Mouse (Mus musculus) limb, embryonic 12.5 days (tissue): ENCODE results near the gene Hgd. TPM values are rescaled to one million over a fixed set of nuclear protein-coding genes. Genes with fewer than 3 reads are reported as not detected.
A peak's percentile ranks its signal among the peaks of the same experiment; 100 is the strongest.

Experiments
- ATAC-seq: fragments of 200-750 bp; cut with Nextera tagmentation; 2 replicates; pipeline ENCODE4 v1.8.0; 2017; ENCODE audit warnings: low read depth, moderate TSS enrichment; ENCODE audit not compliant: insufficient number of reproducible peaks, insufficient read depth, low FRiP score, low TSS enrichment
- H3K27ac ChIP-seq: fragments of 300-500 bp; sonication (generic); 2 replicates; pipeline ENCODE4 v1.5.1; 2016; ENCODE audit warnings: mild to moderate bottlenecking, moderate library complexity
- H3K27me3 ChIP-seq: fragments of 300-500 bp; sonication (generic); 2 replicates; pipeline ENCODE4 v1.6.1; 2016; ENCODE audit warnings: mild to moderate bottlenecking, moderate library complexity
- H3K36me3 ChIP-seq: fragments of 300-500 bp; sonication (generic); 2 replicates; pipeline ENCODE4 v1.6.1; 2016; ENCODE audit warnings: mild to moderate bottlenecking, moderate library complexity
- H3K4me1 ChIP-seq: fragments of 300-500 bp; sonication (generic); replicated peaks from 2 replicates; pipeline ENCODE4 v1.6.1; 2016
- H3K4me2 ChIP-seq: fragments of 300-500 bp; sonication (generic); 2 replicates; pipeline ENCODE4 v1.6.1; 2016; ENCODE audit warnings: mild to moderate bottlenecking, moderate library complexity
- H3K4me3 ChIP-seq: fragments of 300-500 bp; sonication (generic); replicated peaks from 2 replicates; pipeline ENCODE4 v1.5.1; 2016; ENCODE audit warnings: mild to moderate bottlenecking
- H3K9ac ChIP-seq: fragments of 300-500 bp; sonication (generic); replicated peaks from 2 replicates; pipeline ENCODE4 v1.6.1; 2016; ENCODE audit warnings: mild to moderate bottlenecking, moderate library complexity
- H3K9me3 ChIP-seq: fragments of 300-500 bp; sonication (generic); 2 replicates; pipeline ENCODE4 v1.6.1; 2016; ENCODE audit warnings: mild to moderate bottlenecking, moderate library complexity
- WGBS: fragments of 180-500 bp; shearing (Covaris S2); methylation state at CpG from one replicate; pipeline ENCODE4 v1.1.7; 2016; 5-methylcytosine and 5-hydroxymethylcytosine counted together
- polyA plus RNA-seq: library from polyadenylated mRNA; unstranded; fragments of >200 nt; fragmentation: Nextera tagmentation; extraction: Ambion mirVana; gene quantifications from 2 replicates; pipeline ENCODE4 v1.2.1, GENCODE M21; 2016

The Hgd gene
- polyA plus RNA-seq, 1 experiment from 2014 or later: 0.36 TPM

DNA sequence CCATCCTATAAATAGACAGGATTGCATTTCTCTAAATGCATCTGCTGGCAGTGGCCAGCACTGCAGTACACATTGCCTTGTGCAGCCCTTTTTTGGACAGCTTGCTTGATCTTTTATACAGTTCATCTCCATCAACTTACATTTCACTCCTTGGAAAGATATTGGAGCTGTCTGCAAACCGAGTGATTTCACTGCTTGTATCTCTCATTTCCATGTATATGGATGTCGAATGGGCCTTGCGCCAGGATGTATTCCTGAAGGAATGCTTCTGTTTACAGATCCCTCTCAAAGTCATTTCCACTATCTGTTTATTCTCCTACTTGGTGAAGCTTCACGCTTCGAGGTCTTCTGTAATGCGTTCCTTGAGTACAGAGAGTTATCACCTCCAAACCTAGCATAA is 24.3 kb downstream of the Hgd start:
- no peak overlapping the region for H3K4me3 ChIP-seq
- H3K9me3 ChIP-seq: no peaks in the 10 kb centered on the region
- H3K4me1 ChIP-seq: no peaks in the 10 kb centered on the region
- 93% methylated on average over 6 of the region's 6 CpGs for WGBS
- H3K36me3 ChIP-seq: no peaks in the 10 kb centered on the region
- H3K27ac ChIP-seq: no peak overlapping the region
- no peak overlapping the region for H3K4me2 ChIP-seq
- ATAC-seq: no peak
- H3K9ac ChIP-seq: no peak overlapping the region
- H3K27me3 ChIP-seq: no peaks in the 10 kb centered on the region

DNA sequence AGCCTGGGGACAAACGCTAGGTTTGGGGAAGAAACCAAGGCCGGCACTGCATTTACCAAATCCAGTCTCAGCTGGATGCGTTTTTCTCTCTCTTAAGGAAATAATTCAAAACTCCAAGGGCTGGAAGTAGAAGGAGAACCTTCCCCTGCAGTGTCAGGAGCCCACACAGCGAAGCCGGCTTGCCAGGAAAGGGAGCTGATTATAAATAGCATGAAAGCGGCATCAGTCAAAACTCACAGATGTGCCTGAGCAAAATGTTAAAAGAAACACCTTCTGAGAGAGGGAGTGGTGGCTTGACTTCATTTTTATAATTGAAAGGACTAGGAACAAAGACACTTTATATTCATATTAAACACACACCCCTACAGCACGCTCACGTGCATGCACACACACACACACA is 30.4 kb downstream of the Hgd start:
- 77% methylated on average over 8 of the region's 8 CpGs for WGBS

GRCm38 (mm10) chr16:37611072-37611471 is 31.1 kb downstream of the Hgd start:
- H3K27ac ChIP-seq: no peak overlapping the region
- no peak overlapping the region for H3K4me3 ChIP-seq
- H3K4me1 ChIP-seq: peaks cover 16% of the 10 kb centered on the region
- H3K4me2 ChIP-seq: no peak overlapping the region
- WGBS: 69% methylated on average over 7 of the region's 7 CpGs
- no peaks in the 10 kb centered on the region for H3K27me3 ChIP-seq
- H3K36me3 ChIP-seq: no peaks in the 10 kb centered on the region
- ATAC-seq: no peak
- no peak overlapping the region for H3K9ac ChIP-seq
- H3K9me3 ChIP-seq: no peaks in the 10 kb centered on the region

More for the DNA sequence above, 30.4 kb downstream of the Hgd start:
- H3K4me3 ChIP-seq: no peak overlapping the region
- H3K4me1 ChIP-seq: peaks cover 9% of the 10 kb centered on the region
- no peaks in the 10 kb centered on the region for H3K36me3 ChIP-seq
- no peak for ATAC-seq
- no peaks in the 10 kb centered on the region for H3K27me3 ChIP-seq
- no peak overlapping the region for H3K9ac ChIP-seq
- no peak overlapping the region for H3K4me2 ChIP-seq
- H3K9me3 ChIP-seq: no peaks in the 10 kb centered on the region
- no peak overlapping the region for H3K27ac ChIP-seq

- no peaks in the 10 kb centered on the region for H3K9me3 ChIP-seq
Measured at GRCm38 (mm10) chr16:37612013-37612412, 32.1 kb downstream of the Hgd start.

GRCm38 (mm10) chr16:37614540-37614939 is 34.6 kb downstream of the Hgd start:
- Histone ChIP-seq H3K27me3 (no peaks in the 10 kb centered on the region), H3K4me3 (no peak overlapping the region), H3K27ac (no peak overlapping the region), H3K9ac (no peak overlapping the region), H3K4me2 (no peak overlapping the region), H3K4me1 (peaks cover 33% of the 10 kb centered on the region), H3K36me3 (no peaks in the 10 kb centered on the region), H3K9me3 (no peaks in the 10 kb centered on the region)
- WGBS: 84% methylated on average over 9 of the region's 9 CpGs
- no peak for ATAC-seq

More at GRCm38 (mm10) chr16:37612013-37612412, 32.1 kb downstream of the Hgd start:
- no peaks in the 10 kb centered on the region for H3K36me3 ChIP-seq
- H3K4me1 ChIP-seq: peaks cover 19% of the 10 kb centered on the region
- no peak overlapping the region for H3K4me2 ChIP-seq
- 91% methylated on average over 5 of the region's 5 CpGs for WGBS
- H3K9ac ChIP-seq: no peak overlapping the region
- no peak overlapping the region for H3K27ac ChIP-seq
- H3K4me3 ChIP-seq: no peak overlapping the region
- H3K27me3 ChIP-seq: no peaks in the 10 kb centered on the region
- no peak for ATAC-seq

GRCm38 (mm10) chr16:37615429-37615828 is 35.5 kb downstream of the Hgd start:
- H3K9me3 ChIP-seq: no peaks in the 10 kb centered on the region
- H3K4me3 ChIP-seq: no peak overlapping the region
- H3K36me3 ChIP-seq: no peaks in the 10 kb centered on the region
- H3K4me1 ChIP-seq: peaks cover 33% of the 10 kb centered on the region
- no peak overlapping the region for H3K27ac ChIP-seq
- no peak overlapping the region; the same call in 1 of the 2 replicates for H3K9ac ChIP-seq
- WGBS: 28% methylated on average over 8 of the region's 8 CpGs
- 0 out of 2 replicates have a peak overlapping the region, but pooled peaks have one; percentile 19 for H3K4me2 ChIP-seq
- ATAC-seq: no peak
- no peaks in the 10 kb centered on the region for H3K27me3 ChIP-seq

DNA sequence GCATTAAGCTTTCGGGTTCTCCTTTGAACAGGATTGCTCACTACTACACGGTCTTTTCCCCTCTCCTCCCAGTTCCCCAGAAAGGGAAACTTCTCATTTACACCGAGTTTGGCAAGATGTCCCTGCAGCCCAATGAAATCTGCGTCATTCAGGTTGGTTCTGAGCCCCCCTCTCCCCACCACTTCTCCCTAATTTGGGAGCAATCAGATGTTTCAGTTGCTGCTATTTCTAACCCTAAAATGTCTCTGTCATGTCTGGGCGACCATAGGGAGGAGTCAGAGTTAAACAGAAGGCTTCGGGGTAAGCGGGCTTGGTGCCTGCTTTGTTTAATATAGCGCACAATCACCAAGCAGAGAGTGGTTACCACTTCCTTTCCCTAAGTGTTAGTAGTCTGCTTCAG is 36.2 kb downstream of the Hgd start:
- H3K4me2 ChIP-seq: 0 out of 2 replicates have a peak overlapping the region, but pooled peaks have one; percentile 19
- H3K4me1 ChIP-seq: peaks cover 33% of the 10 kb centered on the region
- no peaks in the 10 kb centered on the region for H3K36me3 ChIP-seq
- 62% methylated on average over 8 of the region's 8 CpGs for WGBS
- no peak overlapping the region for H3K27ac ChIP-seq
- no peaks in the 10 kb centered on the region for H3K9me3 ChIP-seq
- no peaks in the 10 kb centered on the region for H3K27me3 ChIP-seq
- ATAC-seq: no peak
- H3K9ac ChIP-seq: no peak overlapping the region
- no peak overlapping the region for H3K4me3 ChIP-seq

DNA sequence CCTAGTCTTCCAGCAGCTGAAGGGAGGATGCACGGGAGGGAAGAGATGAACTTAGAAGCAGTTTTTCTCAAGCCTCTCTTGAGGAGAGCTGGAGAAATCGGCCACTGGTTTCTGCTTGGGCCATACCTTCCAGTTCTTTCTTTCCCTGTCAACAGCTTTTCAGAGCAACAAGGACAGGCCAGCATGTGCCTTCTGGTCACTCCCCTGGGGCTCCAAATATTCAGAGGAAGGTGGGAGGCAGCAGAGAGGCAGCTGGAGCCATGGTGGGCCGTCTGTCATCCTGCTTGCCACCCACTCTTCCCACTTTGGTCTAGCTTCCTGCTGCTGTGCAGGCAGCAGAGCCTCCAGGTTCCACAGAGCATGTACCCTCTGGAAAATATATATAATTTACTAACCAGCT is 37.7 kb downstream of the Hgd start:
- WGBS: 34% methylated on average over 3 of the region's 3 CpGs
- H3K27ac ChIP-seq: peak overlapping the region; percentile 54; the same call in 1 of the 2 replicates
- H3K4me1 ChIP-seq: peaks cover 33% of the 10 kb centered on the region
- no peaks in the 10 kb centered on the region for H3K36me3 ChIP-seq
- no peak overlapping the region for H3K4me3 ChIP-seq
- no peaks in the 10 kb centered on the region for H3K27me3 ChIP-seq
- H3K9ac ChIP-seq: no peak overlapping the region
- H3K4me2 ChIP-seq: no peak overlapping the region
- no peak for ATAC-seq
- H3K9me3 ChIP-seq: no peaks in the 10 kb centered on the region

GRCm38 (mm10) chr16:37622403-37622802 is 42.5 kb downstream of the Hgd start:
- peaks cover 11% of the 10 kb centered on the region for H3K4me1 ChIP-seq
- no peaks in the 10 kb centered on the region for H3K9me3 ChIP-seq
- no peaks in the 10 kb centered on the region for H3K27me3 ChIP-seq
- ATAC-seq: no peak
- H3K27ac ChIP-seq: no peak overlapping the region
- no peak overlapping the region for H3K9ac ChIP-seq
- no peaks in the 10 kb centered on the region for H3K36me3 ChIP-seq
- WGBS: 85% methylated on average over 3 of the region's 3 CpGs
- no peak overlapping the region for H3K4me3 ChIP-seq
- H3K4me2 ChIP-seq: no peak overlapping the region

- no peak for ATAC-seq
- Histone ChIP-seq H3K9me3 (no peaks in the 10 kb centered on the region), H3K9ac (no peak overlapping the region), H3K27me3 (no peaks in the 10 kb centered on the region), H3K4me1 (0 out of 2 replicates have a peak, but pooled peaks cover 6% of the 10 kb centered on the region), H3K27ac (no peak overlapping the region), H3K36me3 (no peaks in the 10 kb centered on the region), H3K4me2 (no peak overlapping the region), H3K4me3 (no peak overlapping the region)
- 73% methylated on average over 5 of the region's 5 CpGs for WGBS
Measured at GRCm38 (mm10) chr16:37622919-37623318, 43.0 kb downstream of the Hgd start.

DNA sequence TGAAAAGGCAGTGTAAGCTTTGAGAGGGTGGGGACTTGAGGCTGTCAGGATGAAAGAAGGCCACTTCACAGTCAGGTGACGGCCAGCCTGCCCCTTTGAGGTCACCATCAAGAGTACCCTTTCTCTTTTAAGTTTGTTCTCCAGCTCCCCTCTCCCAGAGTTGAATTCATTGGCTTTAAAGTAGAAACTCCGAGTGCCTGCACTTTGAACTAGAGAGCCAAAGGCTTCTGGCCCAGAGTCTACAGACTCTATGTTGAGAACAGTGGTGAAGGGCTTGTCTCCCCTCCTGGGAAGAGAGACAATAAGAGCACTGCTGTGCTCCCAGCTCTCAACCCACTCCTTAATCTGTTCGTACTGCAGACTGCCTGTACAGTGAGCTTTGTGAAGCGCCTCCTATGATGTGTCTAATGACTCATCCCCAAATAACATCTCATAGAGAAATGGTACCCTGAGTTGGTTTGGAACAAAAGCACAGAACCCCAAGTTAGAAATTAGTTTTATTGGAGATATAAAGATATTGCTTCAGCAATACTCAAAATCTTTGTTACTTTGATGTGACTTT is 46.5 kb downstream of the Hgd start:
- 49% methylated on average over 4 of the region's 4 CpGs for whole genome bisulfite sequencing
- Histone ChIP-seq H3K27ac (no peak overlapping the region), H3K4me1 (no peaks in the 10 kb centered on the region), H3K9me3 (no peaks in the 10 kb centered on the region), H3K4me3 (no peak overlapping the region), H3K27me3 (no peaks in the 10 kb centered on the region), H3K36me3 (no peaks in the 10 kb centered on the region), H3K4me2 (no peak overlapping the region), H3K9ac (no peak overlapping the region)
- no peak for ATAC-seq

DNA sequence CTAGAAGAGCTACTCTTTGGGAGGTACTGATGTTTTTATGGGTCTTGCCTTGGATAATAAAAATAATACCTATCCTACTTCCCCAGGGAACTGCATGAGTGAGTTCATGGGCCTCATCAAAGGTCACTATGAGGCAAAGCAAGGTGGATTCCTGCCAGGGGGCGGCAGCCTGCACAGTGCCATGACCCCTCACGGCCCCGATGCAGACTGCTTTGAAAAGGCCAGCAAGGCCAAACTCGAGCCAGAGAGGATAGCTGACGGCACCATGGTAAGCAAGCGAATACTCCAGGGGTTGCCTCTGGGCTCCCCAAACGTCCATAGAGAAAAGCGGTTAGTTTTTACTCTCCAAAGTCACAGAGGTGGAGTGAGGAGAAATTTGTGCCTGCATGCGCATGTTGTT is 48.4 kb downstream of the Hgd start:
- no peaks in the 10 kb centered on the region for H3K4me1 ChIP-seq

More for the DNA sequence above, 48.4 kb downstream of the Hgd start:
- WGBS: 85% methylated on average over 9 of the region's 9 CpGs
- Histone ChIP-seq H3K27ac (no peak overlapping the region), H3K36me3 (no peaks in the 10 kb centered on the region), H3K4me2 (no peak overlapping the region), H3K9me3 (no peaks in the 10 kb centered on the region), H3K9ac (no peak overlapping the region), H3K4me3 (no peak overlapping the region), H3K27me3 (no peaks in the 10 kb centered on the region)
- no peak for ATAC-seq
